Mouse (Mus musculus): ENCODE measurements around the gene Stum.
"Not testable (repeated sequence)": the region's sequence is repeated elsewhere in the genome, so short reads cannot be mapped to it uniquely, and the experiment has no call there.

Gene Stum

GRCm38 (mm10) chr1:180483399-180484291, at the start of gene Stum:
TSS of gene Stum (minus strand) at chr1:180483504.
- DNase-seq (ENCODE audit: low spot score in 2 of 2): peak; percentile 66 to 68

GRCm38 (mm10) chr1:180532671-180533070, 49.4 kb upstream of the Stum start:
- no peak for DNase-seq (ENCODE audit: low spot score in 2 of 2)

GRCm38 (mm10) chr1:180530457-180531263, 47.4 kb upstream of the Stum start:
- DNase-seq (ENCODE audit: low spot score in 2 of 2): no peak

- no peak for DNase-seq (ENCODE audit: low spot score in 2 of 2)
Observed at GRCm38 (mm10) chr1:180529847-180530246, 46.5 kb upstream of the Stum start.

GRCm38 (mm10) chr1:180525301-180525700, 42.0 kb upstream of the Stum start:
- no peak for DNase-seq (ENCODE audit: low spot score in 2 of 2)

- DNase-seq (ENCODE audit: low spot score in 2 of 2): no peak
Observed at GRCm38 (mm10) chr1:180523320-180523719, 40.0 kb upstream of the Stum start.

- DNase-seq (ENCODE audit: low spot score in 2 of 2): peak; percentile 32 to 59
Observed at GRCm38 (mm10) chr1:180520190-180520589, 36.9 kb upstream of the Stum start.

GRCm38 (mm10) chr1:180519520-180519919, 36.2 kb upstream of the Stum start:
- DNase-seq (ENCODE audit: low spot score in 2 of 2): no peak

- DNase-seq (ENCODE audit: low spot score in 2 of 2): not testable (repeated sequence)
Observed at GRCm38 (mm10) chr1:180518899-180519298, 35.6 kb upstream of the Stum start.

GRCm38 (mm10) chr1:180518412-180518811, 35.1 kb upstream of the Stum start:
- DNase-seq (ENCODE audit: low spot score in 2 of 2): no peak

GRCm38 (mm10) chr1:180517390-180518054, 34.2 kb upstream of the Stum start:
- DNase-seq (ENCODE audit: low spot score in 2 of 2): no peak

- DNase-seq (ENCODE audit: low spot score in 2 of 2): no peak
Observed at GRCm38 (mm10) chr1:180514077-180514476, 30.8 kb upstream of the Stum start.

- no peak for DNase-seq (ENCODE audit: low spot score in 2 of 2)
Observed at GRCm38 (mm10) chr1:180510879-180511278, 27.6 kb upstream of the Stum start.

- peak; percentile 33 to 41 for DNase-seq (ENCODE audit: low spot score in 2 of 2)
Observed at GRCm38 (mm10) chr1:180510442-180510841, 27.1 kb upstream of the Stum start.

- no peak for DNase-seq (ENCODE audit: low spot score in 2 of 2)
Observed at GRCm38 (mm10) chr1:180508662-180509061, 25.4 kb upstream of the Stum start.

GRCm38 (mm10) chr1:180507291-180507791, 24.0 kb upstream of the Stum start:
- DNase-seq (ENCODE audit: low spot score in 2 of 2): peak; percentile 35 to 41

GRCm38 (mm10) chr1:180506341-180506740, 23.0 kb upstream of the Stum start:
- DNase-seq (ENCODE audit: low spot score in 2 of 2): no peak

- DNase-seq (ENCODE audit: low spot score in 2 of 2): no peak
Observed at GRCm38 (mm10) chr1:180504899-180505298, 21.6 kb upstream of the Stum start.

- no peak for DNase-seq (ENCODE audit: low spot score in 2 of 2)
Observed at GRCm38 (mm10) chr1:180503484-180503883, 20.2 kb upstream of the Stum start.

GRCm38 (mm10) chr1:180502566-180502965, 19.3 kb upstream of the Stum start:
- DNase-seq (ENCODE audit: low spot score in 2 of 2): no peak

GRCm38 (mm10) chr1:180500641-180501040, 17.3 kb upstream of the Stum start:
- DNase-seq (ENCODE audit: low spot score in 2 of 2): no peak

- DNase-seq (ENCODE audit: low spot score in 2 of 2): no peak
Observed at GRCm38 (mm10) chr1:180500218-180500617, 16.9 kb upstream of the Stum start.

Data from frontal cortex, postnatal 25 days (tissue).